Mouse (Mus musculus): Measurements from ENCODE around the gene Enox1.

GRCm38 (mm10) chr14:77662994-77663393, 506.4 kb downstream of the Enox1 start:
- TF ChIP-seq CTCF (IDR thresholded peaks at IDR 0.05) = no peak
- TF ChIP-seq EP300 (IDR thresholded peaks at IDR 0.05; ENCODE audit: insufficient read depth, low read depth, low read length) = no peak
- no peak for TF ChIP-seq POLR2A (IDR thresholded peaks at IDR 0.05; ENCODE audit: insufficient read depth, low read depth, low read length)
